Mouse (Mus musculus): Measurements from ENCODE around the gene Gsdma. TPM values are rescaled to one million over a fixed set of nuclear protein-coding genes. Genes with fewer than 3 reads are reported as not detected.

Gene Gsdma
- total and polyA plus RNA-seq, 2 experiments from 2014 or later, result not detected

DNA sequence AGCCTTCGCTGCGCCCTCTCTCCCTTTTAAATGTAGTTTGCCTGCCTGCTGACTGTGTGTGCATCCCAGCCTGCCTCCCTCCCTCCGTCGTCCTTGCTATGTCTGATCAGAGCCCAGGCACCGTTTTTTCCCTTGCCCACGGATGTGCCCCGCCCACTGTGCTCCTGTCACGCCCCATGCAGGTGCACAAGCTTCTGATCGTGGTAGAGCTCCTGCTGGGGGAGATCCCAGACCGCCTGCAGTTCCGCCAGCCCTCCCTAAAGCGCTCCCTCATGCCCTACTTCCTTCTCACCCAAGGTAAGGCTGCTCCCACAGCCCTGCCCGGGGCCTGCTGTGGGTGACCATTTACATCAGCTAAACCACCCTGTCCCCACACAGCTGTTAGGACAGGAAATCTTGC lies 29.1 kb downstream of the Gsdma start:
- Histone ChIP-seq H3K27me3 (ENCODE audit: control insufficient read depth, insufficient read depth, low read length) (no peaks in the 10 kb centered on the region), H3K36me3 (replicated peaks; ENCODE audit: control insufficient read depth, insufficient read depth, low read length) (peaks cover 73% of the 10 kb centered on the region)
- no peak for DNase-seq (ENCODE audit: low spot score)

DNA sequence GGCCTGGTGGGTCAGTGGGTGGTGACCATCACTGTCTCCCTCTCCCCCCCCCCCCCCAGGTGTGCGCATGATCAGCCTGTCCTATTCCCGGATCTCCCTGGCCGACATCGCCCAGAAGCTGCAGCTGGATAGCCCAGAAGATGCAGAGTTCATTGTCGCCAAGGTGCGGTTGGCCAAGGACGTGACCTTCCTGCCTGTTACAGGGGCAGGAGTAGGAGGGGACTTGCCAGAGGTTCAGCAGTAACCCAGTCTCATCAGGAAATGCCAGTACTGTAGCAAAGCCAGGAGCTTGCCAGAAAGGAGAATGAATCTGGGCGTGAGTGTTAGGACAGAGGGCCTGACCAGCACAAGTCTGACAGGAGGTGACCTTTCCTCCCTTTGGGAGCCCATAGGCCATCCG lies 29.6 kb downstream of the Gsdma start:
- no peak for ATAC-seq (ENCODE audit: insufficient read depth, low read depth)

More for the DNA sequence above, 29.1 kb downstream of the Gsdma start:
- no peak overlapping the region for H3K4me3 ChIP-seq (ENCODE audit: low read depth, low read length)
- WGBS, result 77% methylated on average over 13 of the region's 13 CpGs
- no peak for ATAC-seq (ENCODE audit: insufficient read depth, low read depth)
- TF ChIP-seq CTCF (IDR thresholded peaks at IDR 0.05; ENCODE audit: low read depth) (no peak), EP300 (IDR thresholded peaks at IDR 0.05; ENCODE audit: low read depth) (no peak)
- H3K4me1 ChIP-seq (ENCODE audit: control insufficient read depth, insufficient read depth), result no peaks in the 10 kb centered on the region
- no peak overlapping the region for H3K4me2 ChIP-seq (ENCODE audit: low read depth, low read length)
- no peaks in the 10 kb centered on the region for H3K9me3 ChIP-seq (replicated peaks; ENCODE audit: control insufficient read depth, low read length)
- no peak overlapping the region for H3K27ac ChIP-seq (ENCODE audit: low read depth)
- no peak overlapping the region for H3K9ac ChIP-seq (replicated peaks; ENCODE audit: low read depth, low read length)

DNA sequence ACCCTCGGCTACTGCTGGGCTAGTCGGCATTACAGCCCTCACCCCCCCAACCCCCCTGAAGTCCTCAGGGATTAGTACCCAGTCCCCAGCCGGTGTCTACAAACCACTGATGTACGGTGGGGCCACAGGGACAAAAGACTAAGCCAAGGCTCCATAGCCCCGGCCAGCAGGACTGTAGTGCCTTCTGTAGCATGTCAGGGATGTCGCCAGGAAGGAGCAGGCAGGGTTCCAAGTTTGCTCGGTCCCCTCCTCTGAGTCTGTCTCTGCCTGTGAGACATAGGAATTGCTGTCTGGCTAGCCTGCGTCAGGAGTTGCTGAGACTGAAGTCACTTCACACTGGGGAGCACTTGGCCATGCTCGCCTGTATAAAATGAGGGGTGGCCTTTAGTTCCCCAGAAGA lies 30.1 kb downstream of the Gsdma start:
- Histone ChIP-seq H3K27ac (ENCODE audit: low read depth) (no peak overlapping the region), H3K36me3 (replicated peaks; ENCODE audit: control insufficient read depth, insufficient read depth, low read length) (peaks cover 66% of the 10 kb centered on the region), H3K4me1 (ENCODE audit: control insufficient read depth, insufficient read depth) (no peaks in the 10 kb centered on the region), H3K27me3 (ENCODE audit: control insufficient read depth, insufficient read depth, low read length) (no peaks in the 10 kb centered on the region), H3K9me3 (replicated peaks; ENCODE audit: control insufficient read depth, low read length) (no peaks in the 10 kb centered on the region), H3K4me3 (ENCODE audit: low read depth, low read length) (no peak overlapping the region), H3K9ac (replicated peaks; ENCODE audit: low read depth, low read length) (no peak overlapping the region), H3K4me2 (ENCODE audit: low read depth, low read length) (no peak overlapping the region)
- ATAC-seq (ENCODE audit: insufficient read depth, low read depth), result no peak
- TF ChIP-seq EP300 (IDR thresholded peaks at IDR 0.05; ENCODE audit: low read depth) (no peak), CTCF (IDR thresholded peaks at IDR 0.05; ENCODE audit: low read depth) (no peak)
- peak; percentile 18 for DNase-seq (ENCODE audit: low spot score)
- 60% methylated on average over 9 of the region's 9 CpGs for WGBS

More for the DNA sequence above, 29.6 kb downstream of the Gsdma start:
- no peaks in the 10 kb centered on the region for H3K9me3 ChIP-seq (replicated peaks; ENCODE audit: control insufficient read depth, low read length)
- no peak overlapping the region for H3K27ac ChIP-seq (ENCODE audit: low read depth)
- no peak overlapping the region for H3K4me3 ChIP-seq (ENCODE audit: low read depth, low read length)
- TF ChIP-seq EP300 (IDR thresholded peaks at IDR 0.05; ENCODE audit: low read depth) (no peak), CTCF (IDR thresholded peaks at IDR 0.05; ENCODE audit: low read depth) (no peak)
- H3K4me1 ChIP-seq (ENCODE audit: control insufficient read depth, insufficient read depth), result no peaks in the 10 kb centered on the region
- H3K4me2 ChIP-seq (ENCODE audit: low read depth, low read length), result no peak overlapping the region
- no peaks in the 10 kb centered on the region for H3K27me3 ChIP-seq (ENCODE audit: control insufficient read depth, insufficient read depth, low read length)
- peaks cover 69% of the 10 kb centered on the region for H3K36me3 ChIP-seq (replicated peaks; ENCODE audit: control insufficient read depth, insufficient read depth, low read length)
- H3K9ac ChIP-seq (replicated peaks; ENCODE audit: low read depth, low read length), result no peak overlapping the region
- 70% methylated on average over 9 of the region's 9 CpGs for WGBS
- DNase-seq (ENCODE audit: low spot score), result no peak

DNA sequence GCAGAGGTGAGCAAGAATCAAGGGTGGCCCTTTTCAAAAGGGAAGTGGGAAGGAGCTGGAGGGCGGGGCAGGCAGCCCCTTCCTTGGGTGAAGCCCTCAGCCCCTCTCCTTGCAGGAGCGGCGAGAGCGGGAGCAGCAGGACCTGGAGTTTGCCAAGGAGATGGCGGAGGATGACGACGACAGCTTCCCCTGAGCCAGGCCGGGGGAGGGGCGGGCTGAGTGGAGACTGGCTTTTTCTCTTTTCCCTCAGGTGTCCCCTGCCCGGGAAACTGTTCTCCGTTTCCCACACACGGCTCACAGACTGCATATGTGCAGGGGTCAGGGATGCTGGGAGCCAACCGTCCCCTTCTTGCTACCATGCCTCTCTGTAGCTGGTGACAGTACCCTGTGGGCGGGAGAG lies 31.3 kb downstream of the Gsdma start:
- Histone ChIP-seq H3K27ac (ENCODE audit: low read depth) (no peak overlapping the region), H3K27me3 (ENCODE audit: control insufficient read depth, insufficient read depth, low read length) (no peaks in the 10 kb centered on the region), H3K9me3 (replicated peaks; ENCODE audit: control insufficient read depth, low read length) (no peaks in the 10 kb centered on the region), H3K4me3 (ENCODE audit: low read depth, low read length) (no peak overlapping the region), H3K9ac (replicated peaks; ENCODE audit: low read depth, low read length) (no peak overlapping the region), H3K4me1 (ENCODE audit: control insufficient read depth, insufficient read depth) (no peaks in the 10 kb centered on the region), H3K4me2 (ENCODE audit: low read depth, low read length) (no peak overlapping the region), H3K36me3 (replicated peaks; ENCODE audit: control insufficient read depth, insufficient read depth, low read length) (peaks cover 55% of the 10 kb centered on the region)
- WGBS, result 75% methylated on average over 14 of the region's 14 CpGs
- no peak for ATAC-seq (ENCODE audit: insufficient read depth, low read depth)
- no peak for DNase-seq (ENCODE audit: low spot score)
- TF ChIP-seq CTCF (IDR thresholded peaks at IDR 0.05; ENCODE audit: low read depth) (no peak), EP300 (IDR thresholded peaks at IDR 0.05; ENCODE audit: low read depth) (no peak)

DNA sequence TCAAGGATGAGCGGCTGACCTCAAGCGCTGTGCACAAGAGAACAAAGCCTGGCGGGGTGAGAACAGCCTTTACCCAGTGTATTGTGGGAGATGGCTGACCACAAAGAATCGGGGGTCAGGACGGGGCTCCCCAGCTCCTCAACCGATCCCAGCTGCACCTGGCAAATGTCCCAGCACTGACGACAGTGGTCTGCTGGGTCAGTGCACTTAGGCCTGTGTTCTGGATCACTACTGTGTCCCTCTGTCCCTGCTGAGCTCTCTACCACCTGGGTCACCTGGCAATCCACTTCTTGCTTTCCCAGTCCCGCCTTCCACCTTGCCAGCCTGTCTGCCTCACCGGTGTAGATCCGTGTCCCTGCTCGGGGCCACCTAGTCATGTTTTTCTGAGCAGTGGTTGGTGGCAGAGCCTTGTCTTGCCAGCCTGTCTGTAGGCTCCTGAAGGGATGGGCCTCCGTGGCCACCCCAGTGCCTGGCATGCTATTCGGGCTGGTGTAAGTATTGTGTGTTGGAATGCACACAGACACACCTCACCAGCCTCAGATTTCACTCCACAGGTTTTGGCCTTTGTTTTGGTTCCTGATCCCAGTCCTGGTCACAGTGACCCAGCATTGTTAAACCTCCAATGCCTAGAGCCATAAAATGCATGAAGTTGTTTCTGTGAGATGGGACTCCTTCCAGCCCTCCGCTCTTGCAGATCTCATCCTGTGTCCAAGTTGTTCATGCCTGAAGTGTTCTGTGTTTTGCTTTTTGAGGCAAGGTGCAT lies 32.5 kb downstream of the Gsdma start:
- TF ChIP-seq EP300 (IDR thresholded peaks at IDR 0.05; ENCODE audit: low read depth), result no peak
- no peak overlapping the region for H3K9ac ChIP-seq (replicated peaks; ENCODE audit: low read depth, low read length)
- H3K4me2 ChIP-seq (ENCODE audit: low read depth, low read length), result no peak overlapping the region
- peaks cover 43% of the 10 kb centered on the region for H3K36me3 ChIP-seq (replicated peaks; ENCODE audit: control insufficient read depth, insufficient read depth, low read length)
- H3K4me3 ChIP-seq (ENCODE audit: low read depth, low read length), result no peak overlapping the region
- DNase-seq (ENCODE audit: low spot score) (no peak), ATAC-seq (ENCODE audit: insufficient read depth, low read depth) (0 out of 2 replicates have a peak, but pooled peaks have one; percentile 8)
- no peaks in the 10 kb centered on the region for H3K4me1 ChIP-seq (ENCODE audit: control insufficient read depth, insufficient read depth)
- H3K9me3 ChIP-seq (replicated peaks; ENCODE audit: control insufficient read depth, low read length), result no peaks in the 10 kb centered on the region
- H3K27me3 ChIP-seq (ENCODE audit: control insufficient read depth, insufficient read depth, low read length), result no peaks in the 10 kb centered on the region
- WGBS, result 75% methylated on average over 14 of the region's 14 CpGs
- H3K27ac ChIP-seq (ENCODE audit: low read depth), result no peak overlapping the region; the same call in 1 of the 2 replicates

DNA sequence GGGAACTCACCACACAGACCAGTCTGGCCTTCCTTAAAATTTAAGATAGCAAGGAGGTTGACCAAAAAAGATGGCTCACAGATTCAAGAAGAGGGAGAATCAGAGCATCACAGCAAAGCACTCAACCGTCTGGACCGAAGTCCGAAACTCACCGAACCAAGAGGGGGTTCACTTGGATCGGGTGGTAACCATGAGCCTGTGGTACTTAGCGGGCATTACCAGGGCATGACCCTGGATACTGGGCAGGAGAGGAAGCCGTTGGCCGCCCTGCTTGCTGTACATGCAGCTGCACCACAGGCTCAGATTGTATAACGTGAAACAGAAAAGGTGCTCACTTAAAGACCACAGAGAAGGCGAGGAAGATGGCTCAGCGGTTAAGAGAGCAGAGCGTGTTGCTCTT lies 33.1 kb downstream of the Gsdma start:
- TF ChIP-seq EP300 (IDR thresholded peaks at IDR 0.05; ENCODE audit: low read depth) (no peak), CTCF (IDR thresholded peaks at IDR 0.05; ENCODE audit: low read depth) (no peak)
- H3K27ac ChIP-seq (ENCODE audit: low read depth), result no peak overlapping the region
- no peak for ATAC-seq (ENCODE audit: insufficient read depth, low read depth)
- no peaks in the 10 kb centered on the region for H3K27me3 ChIP-seq (ENCODE audit: control insufficient read depth, insufficient read depth, low read length)
- no peak overlapping the region for H3K9ac ChIP-seq (replicated peaks; ENCODE audit: low read depth, low read length)
- no peaks in the 10 kb centered on the region for H3K9me3 ChIP-seq (replicated peaks; ENCODE audit: control insufficient read depth, low read length)
- peaks cover 37% of the 10 kb centered on the region for H3K36me3 ChIP-seq (replicated peaks; ENCODE audit: control insufficient read depth, insufficient read depth, low read length)
- H3K4me2 ChIP-seq (ENCODE audit: low read depth, low read length), result no peak overlapping the region
- 89% methylated on average over 12 of the region's 12 CpGs for WGBS
- DNase-seq (ENCODE audit: low spot score), result no peak
- H3K4me3 ChIP-seq (ENCODE audit: low read depth, low read length), result no peak overlapping the region
- no peaks in the 10 kb centered on the region for H3K4me1 ChIP-seq (ENCODE audit: control insufficient read depth, insufficient read depth)

Measured in heart, postnatal 0 days (tissue).